Comparison of ENCODE assay signal across 8 mouse cellular contexts in genomic region chr17:25288842-25289241, GRCm38 (mm10). TPM values are rescaled to one million over a fixed set of nuclear protein-coding genes. Genes with fewer than 3 reads are reported as not detected.
DNase-seq lines count a peak whose midpoint lies in the region; ATAC-seq and TF ChIP-seq lines count a peak whose summit lies in the region.
"Had no signal": no experiment of that assay in that cellular context is flagged by ENCODE, and none has a peak within 500 bp of the region (broad histone marks: within the 10 kb centered on the region; RNA-seq: fewer than 3 reads in every experiment).

No protein-coding gene starts in this region.

- DNase-seq in kidney, adult 2 months, result peak; percentile 53
- peak; percentile 33 for DNase-seq in CD4-positive helper T cell, adult 2 months (ENCODE audit: low read depth, low spot score)
- DNase-seq in MEL (ENCODE audit: low read depth, low spot score), result peak; percentile 85
- DNase-seq in embryonic facial prominence, embryonic 11.5 days (ENCODE audit: low spot score), result peak; percentile 67
- DNase-seq in liver, embryonic 13.5 days, result peak; percentile 22
- peak; percentile 14 to 15 for DNase-seq in spleen, postnatal 36 days (ENCODE audit: low spot score in 2 of 2)

- H3K9me3 ChIP-seq in kidney, embryonic 16.5 days (ENCODE audit: low read length), result no peaks in the 10 kb centered on the region
- no peaks in the 10 kb centered on the region for H3K9me3 ChIP-seq in MEL (replicated peaks; ENCODE audit: insufficient read depth, low read length)
- no peaks in the 10 kb centered on the region for H3K9me3 ChIP-seq in embryonic facial prominence, embryonic 11.5 days (replicated peaks; ENCODE audit: control insufficient read depth, low read length)
- H3K9me3 ChIP-seq in liver, embryonic 13.5 days (replicated peaks), result no peaks in the 10 kb centered on the region
- H3K9me3 ChIP-seq: stomach, embryonic 15.5 days had no signal

- H3K4me2 ChIP-seq in kidney, embryonic 16.5 days (replicated peaks; ENCODE audit: low read depth, low read length), result no peak overlapping the region
- no peak overlapping the region for H3K4me2 ChIP-seq in embryonic facial prominence, embryonic 11.5 days (ENCODE audit: low read depth, low read length)
- no peak overlapping the region for H3K4me2 ChIP-seq in liver, embryonic 13.5 days
- H3K4me2 ChIP-seq: stomach, embryonic 15.5 days had no signal

- H3K36me3 ChIP-seq in kidney, adult 2 months (ENCODE audit: control insufficient read depth, insufficient read depth, low read length), result no peaks in the 10 kb centered on the region
- no peaks in the 10 kb centered on the region for H3K36me3 ChIP-seq in kidney, embryonic 16.5 days (ENCODE audit: insufficient read depth, low read length)
- peaks cover 0 to 12% of the 10 kb centered on the region in 2 experiments; a peak in 2 of 4 replicates for H3K36me3 ChIP-seq in MEL (ENCODE audit: control insufficient read depth in 1 of 2, insufficient read depth in 2 of 2, low read length in 2 of 2)
- H3K36me3 ChIP-seq in embryonic facial prominence, embryonic 11.5 days (replicated peaks; ENCODE audit: control insufficient read depth, insufficient read depth, low read depth, low read length), result no peaks in the 10 kb centered on the region
- H3K36me3 ChIP-seq in liver, embryonic 13.5 days, result no peaks in the 10 kb centered on the region
- H3K36me3 ChIP-seq: stomach, embryonic 15.5 days had no signal

- TF ChIP-seq RAD21 in MEL (IDR thresholded peaks at IDR 0.05; ENCODE audit: low read depth, low read length), result peak; percentile 60

- 18% methylated on average over 4 of the region's 4 CpGs for WGBS in kidney, adult 2 months
- WGBS in kidney, embryonic 16.5 days, result 15% methylated on average over 4 of the region's 4 CpGs
- WGBS in embryonic facial prominence, embryonic 11.5 days, result 23% methylated on average over 4 of the region's 4 CpGs
- 22% methylated on average over 4 of the region's 4 CpGs for WGBS in liver, embryonic 13.5 days (ENCODE audit: insufficient replicate concordance)

- H3K27me3 ChIP-seq in kidney, adult 2 months (replicated peaks; ENCODE audit: control insufficient read depth, insufficient read depth, low read length), result no peaks in the 10 kb centered on the region
- H3K27me3 ChIP-seq in kidney, embryonic 16.5 days (ENCODE audit: insufficient read depth, low read length), result no peaks in the 10 kb centered on the region
- H3K27me3 ChIP-seq in MEL (ENCODE audit: control insufficient read depth in 1 of 2, insufficient read depth in 2 of 2, low read length in 2 of 2), result no peaks in the 10 kb centered on the region
- no peaks in the 10 kb centered on the region for H3K27me3 ChIP-seq in embryonic facial prominence, embryonic 11.5 days (ENCODE audit: control insufficient read depth, insufficient read depth, low read length)
- H3K27me3 ChIP-seq in liver, embryonic 13.5 days, result peaks cover 7% of the 10 kb centered on the region; the same call in 1 of the 2 replicates
- H3K27me3 ChIP-seq: stomach, embryonic 15.5 days had no signal

- no peak for ATAC-seq in kidney, embryonic 16.5 days (ENCODE audit: low FRiP score, low TSS enrichment)
- no peak for ATAC-seq in embryonic facial prominence, embryonic 11.5 days (replicated peaks; ENCODE audit: insufficient number of reproducible peaks, low FRiP score, low TSS enrichment, low read depth)
- no peak for ATAC-seq in liver, embryonic 13.5 days (ENCODE audit: low read depth)

- TF ChIP-seq POLR2A in kidney, adult 2 months (IDR thresholded peaks at IDR 0.05; ENCODE audit: low read depth, low read length), result no peak
- TF ChIP-seq POLR2A in MEL (IDR thresholded peaks at IDR 0.05; ENCODE audit: control insufficient read depth in 1 of 2, insufficient read depth in 1 of 2, low read depth in 1 of 2, low read length in 2 of 2, poor library complexity in 1 of 2), result no peak

- no peak overlapping the region for H3K9ac ChIP-seq in kidney, embryonic 16.5 days (replicated peaks; ENCODE audit: low read length)
- H3K9ac ChIP-seq in MEL (ENCODE audit: control insufficient read depth, low read depth, low read length, poor library complexity, severe bottlenecking), result no peak overlapping the region
- no peak overlapping the region for H3K9ac ChIP-seq in embryonic facial prominence, embryonic 11.5 days (replicated peaks; ENCODE audit: low read length)
- no peak overlapping the region for H3K9ac ChIP-seq in liver, embryonic 13.5 days
- H3K9ac ChIP-seq: stomach, embryonic 15.5 days had no signal

- H3K27ac ChIP-seq in kidney, adult 2 months (ENCODE audit: insufficient read depth, low read depth, low read length), result no peak overlapping the region
- no peak overlapping the region for H3K27ac ChIP-seq in kidney, embryonic 16.5 days (ENCODE audit: low read length)
- no peak overlapping the region for H3K27ac ChIP-seq in MEL (ENCODE audit: control insufficient read depth, low read depth, low read length)
- H3K27ac ChIP-seq in embryonic facial prominence, embryonic 11.5 days (replicated peaks; ENCODE audit: low read depth, low read length), result no peak overlapping the region
- H3K27ac ChIP-seq in liver, embryonic 13.5 days, result no peak overlapping the region
- H3K27ac ChIP-seq: stomach, embryonic 15.5 days had no signal

- no peaks in the 10 kb centered on the region for H3K4me1 ChIP-seq in kidney, adult 2 months (ENCODE audit: control insufficient read depth, insufficient read depth, low read length)
- no peaks in the 10 kb centered on the region for H3K4me1 ChIP-seq in kidney, embryonic 16.5 days (ENCODE audit: insufficient read depth, low read length)
- peaks cover 10 to 11% of the 10 kb centered on the region in 2 experiments for H3K4me1 ChIP-seq in MEL (ENCODE audit: control insufficient read depth in 1 of 2, insufficient read depth in 2 of 2, low read length in 2 of 2)
- no peaks in the 10 kb centered on the region for H3K4me1 ChIP-seq in embryonic facial prominence, embryonic 11.5 days (ENCODE audit: control insufficient read depth, insufficient read depth, low read length)
- H3K4me1 ChIP-seq in liver, embryonic 13.5 days (replicated peaks), result peaks cover 2% of the 10 kb centered on the region; the same call in 1 of the 2 replicates
- H3K4me1 ChIP-seq: stomach, embryonic 15.5 days had no signal

- no peak overlapping the region for H3K4me3 ChIP-seq in kidney, adult 2 months (ENCODE audit: insufficient read depth, low read depth, low read length)
- no peak overlapping the region for H3K4me3 ChIP-seq in kidney, embryonic 16.5 days (ENCODE audit: low read length)
- no peak overlapping the region for H3K4me3 ChIP-seq in MEL (ENCODE audit: control insufficient read depth in 1 of 2, insufficient read depth in 1 of 2, low read depth in 2 of 2, low read length in 2 of 2)
- no peak overlapping the region for H3K4me3 ChIP-seq in embryonic facial prominence, embryonic 11.5 days (ENCODE audit: low read depth, low read length)
- no peak overlapping the region for H3K4me3 ChIP-seq in liver, embryonic 13.5 days (replicated peaks)
- H3K4me3 ChIP-seq: stomach, embryonic 15.5 days had no signal

- TF ChIP-seq EP300 in MEL (IDR thresholded peaks at IDR 0.05; ENCODE audit: low read depth in 1 of 2, low read length in 2 of 2), result no peak

- H3K79me2 ChIP-seq in MEL (ENCODE audit: control insufficient read depth, insufficient read depth, low read length, poor library complexity), result no peaks in the 10 kb centered on the region

- TF ChIP-seq CTCF in kidney, adult 2 months (conservative IDR thresholded peaks at IDR 0.05; ENCODE audit: insufficient read depth, insufficient read length, low read depth, low read length), result peak; percentile 79
- peak; percentile 89 to 92 (median 91) for TF ChIP-seq CTCF in MEL (IDR thresholded peaks at IDR 0.05 in 2 of 3, conservative IDR thresholded peaks at IDR 0.05 in 1 of 3; ENCODE audit: control insufficient read depth in 1 of 3, insufficient read depth in 1 of 3, low read depth in 2 of 3, low read length in 3 of 3, poor library complexity in 1 of 3, severe bottlenecking in 1 of 3)

RNA-seq across cellular contexts. Expression of gene Prss34, which starts 9.4 kb away (rescaled TPM):
- not detected in 2 replicates for polyA plus RNA-seq in kidney, adult 2 months (2012; rRNA removed)
- polyA plus RNA-seq in kidney, embryonic 16.5 days (2015; fragmentation: Nextera tagmentation; extraction: Ambion mirVana), result 0.30 TPM in 1 of 2 replicates, not detected in the other
- total RNA-seq in MEL (2012; rRNA removed), result not detected in 2 replicates
- not detected for polyA plus RNA-seq in MEL (2012; ENCODE audit: insufficient read depth in 1 of 2, insufficient read length in 2 of 2, low read depth in 1 of 2, low replicate concordance in 2 of 2, missing spikeins in 1 of 2)
- polyA plus RNA-seq in embryonic facial prominence, embryonic 11.5 days (2014; fragmentation: Nextera tagmentation; extraction: Ambion mirVana), result not detected in 2 replicates
- polyA plus RNA-seq in liver, embryonic 13.5 days (2015; fragmentation: Nextera tagmentation; extraction: Ambion mirVana), result 0.82 and 1.2 TPM in 2 replicates

RNA-seq across cellular contexts. Expression of gene Ube2i, which starts 14.4 kb away (rescaled TPM):
- polyA plus RNA-seq in kidney, adult 2 months (2012; rRNA removed), result 110 and 128 TPM in 2 replicates
- polyA plus RNA-seq in kidney, embryonic 16.5 days (2015; fragmentation: Nextera tagmentation; extraction: Ambion mirVana), result 611 and 640 TPM in 2 replicates
- total RNA-seq in MEL (2012; rRNA removed), result 457 and 464 TPM in 2 replicates
- polyA plus RNA-seq in MEL (2012; ENCODE audit: insufficient read depth in 1 of 2, insufficient read length in 2 of 2, low read depth in 1 of 2, low replicate concordance in 2 of 2, missing spikeins in 1 of 2), result 100 to 1,000 TPM in 1 of 2 experiments, not detected in 1; 564 TPM
- 866 and 923 TPM in 2 replicates for polyA plus RNA-seq in embryonic facial prominence, embryonic 11.5 days (2014; fragmentation: Nextera tagmentation; extraction: Ambion mirVana)
- polyA plus RNA-seq in liver, embryonic 13.5 days (2015; fragmentation: Nextera tagmentation; extraction: Ambion mirVana), result 333 and 391 TPM in 2 replicates

RNA-seq across cellular contexts. Expression of gene Prss28, which starts 19.6 kb away (rescaled TPM):
- not detected in 2 replicates for polyA plus RNA-seq in kidney, adult 2 months (2012; rRNA removed)
- polyA plus RNA-seq in kidney, embryonic 16.5 days (2015; fragmentation: Nextera tagmentation; extraction: Ambion mirVana), result not detected in 2 replicates
- total RNA-seq in MEL (2012; rRNA removed), result not detected in 2 replicates
- not detected for polyA plus RNA-seq in MEL (2012; ENCODE audit: insufficient read depth in 1 of 2, insufficient read length in 2 of 2, low read depth in 1 of 2, low replicate concordance in 2 of 2, missing spikeins in 1 of 2)
- not detected in 2 replicates for polyA plus RNA-seq in embryonic facial prominence, embryonic 11.5 days (2014; fragmentation: Nextera tagmentation; extraction: Ambion mirVana)
- polyA plus RNA-seq in liver, embryonic 13.5 days (2015; fragmentation: Nextera tagmentation; extraction: Ambion mirVana), result not detected in 2 replicates
- polyA plus RNA-seq: stomach, embryonic 15.5 days had no signal

RNA-seq across cellular contexts. Expression of gene Prss29, which starts 29.6 kb away (rescaled TPM):
- polyA plus RNA-seq in kidney, adult 2 months (2012; rRNA removed), result not detected in 2 replicates
- polyA plus RNA-seq in kidney, embryonic 16.5 days (2015; fragmentation: Nextera tagmentation; extraction: Ambion mirVana), result not detected in 2 replicates
- not detected in 2 replicates for total RNA-seq in MEL (2012; rRNA removed)
- polyA plus RNA-seq in MEL (2012; ENCODE audit: insufficient read depth in 1 of 2, insufficient read length in 2 of 2, low read depth in 1 of 2, low replicate concordance in 2 of 2, missing spikeins in 1 of 2), result not detected
- not detected in 2 replicates for polyA plus RNA-seq in embryonic facial prominence, embryonic 11.5 days (2014; fragmentation: Nextera tagmentation; extraction: Ambion mirVana)
- not detected in 2 replicates for polyA plus RNA-seq in liver, embryonic 13.5 days (2015; fragmentation: Nextera tagmentation; extraction: Ambion mirVana)
- polyA plus RNA-seq: stomach, embryonic 15.5 days had no signal

RNA-seq across cellular contexts. Expression of gene Baiap3, which starts 32.7 kb away (rescaled TPM):
- 5.6 and 6.9 TPM in 2 replicates for polyA plus RNA-seq in kidney, adult 2 months (2012; rRNA removed)
- polyA plus RNA-seq in kidney, embryonic 16.5 days (2015; fragmentation: Nextera tagmentation; extraction: Ambion mirVana), result 2.0 and 2.3 TPM in 2 replicates
- 0.08 and 0.13 TPM in 2 replicates for total RNA-seq in MEL (2012; rRNA removed)
- polyA plus RNA-seq in MEL (2012; ENCODE audit: insufficient read depth in 1 of 2, insufficient read length in 2 of 2, low read depth in 1 of 2, low replicate concordance in 2 of 2, missing spikeins in 1 of 2), result under 1 TPM in 1 of 2 experiments, not detected in 1; 0.14 TPM
- 0.45 and 0.66 TPM in 2 replicates for polyA plus RNA-seq in embryonic facial prominence, embryonic 11.5 days (2014; fragmentation: Nextera tagmentation; extraction: Ambion mirVana)
- polyA plus RNA-seq in liver, embryonic 13.5 days (2015; fragmentation: Nextera tagmentation; extraction: Ambion mirVana), result 0.12 and 0.25 TPM in 2 replicates

Comparison
In these comparisons a context has a peak if more than half of its experiments do, and no peak if none do; other contexts are left out.
1. DNase-seq: peak in every context shown above with its lines; median percentile 85 in MEL; 67 in embryonic facial prominence, embryonic 11.5 days; 53 in kidney, adult 2 months; 33 in CD4-positive helper T cell, adult 2 months; 22 in liver, embryonic 13.5 days; 14 in spleen, postnatal 36 days.